Mouse (Mus musculus) B cell, adult (primary cell): ENCODE data around the gene Neu4. TPM values are rescaled to one million over a fixed set of nuclear protein-coding genes. Genes with fewer than 3 reads are reported as not detected.

Experiments used
- total RNA-seq: library from RNA; stranded (reverse); gene quantifications from 4 replicates; pipeline ENCODE4 v1.2.4, GENCODE M21; 2023; ENCODE audit not compliant: inconsistent age

The Neu4 gene
- not detected in 4 replicates for total RNA-seq

DNA sequence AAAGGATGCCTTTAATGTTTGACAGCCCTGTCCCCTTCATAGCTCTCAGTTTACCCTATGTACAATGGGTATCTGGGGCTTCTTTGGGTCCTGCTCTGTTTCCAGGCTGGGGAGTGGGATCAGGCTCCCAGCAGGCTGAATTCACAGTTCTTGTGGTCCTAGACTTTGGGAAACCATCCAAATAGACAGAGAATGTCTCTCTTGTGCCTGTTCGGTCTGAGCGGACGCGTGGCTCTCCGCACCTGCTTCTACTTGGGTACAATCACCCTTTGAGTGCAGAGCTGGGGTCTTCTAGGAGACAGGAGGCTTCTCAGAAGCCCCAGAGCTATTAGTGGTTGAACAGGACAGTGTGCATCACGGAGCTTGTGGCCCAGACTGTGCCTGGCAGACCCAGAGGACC is at the start of gene Neu4:
TSS of gene Neu4 (plus strand) at position 301 of the 400 bp plus-strand sequence.

GRCm38 (mm10) chr1:93990209-93990608 is 30.0 kb upstream of the Neu4 start, which contains the start of gene Gal3st2c:
TSS of gene Gal3st2c (plus strand) at chr1:93990509.

DNA sequence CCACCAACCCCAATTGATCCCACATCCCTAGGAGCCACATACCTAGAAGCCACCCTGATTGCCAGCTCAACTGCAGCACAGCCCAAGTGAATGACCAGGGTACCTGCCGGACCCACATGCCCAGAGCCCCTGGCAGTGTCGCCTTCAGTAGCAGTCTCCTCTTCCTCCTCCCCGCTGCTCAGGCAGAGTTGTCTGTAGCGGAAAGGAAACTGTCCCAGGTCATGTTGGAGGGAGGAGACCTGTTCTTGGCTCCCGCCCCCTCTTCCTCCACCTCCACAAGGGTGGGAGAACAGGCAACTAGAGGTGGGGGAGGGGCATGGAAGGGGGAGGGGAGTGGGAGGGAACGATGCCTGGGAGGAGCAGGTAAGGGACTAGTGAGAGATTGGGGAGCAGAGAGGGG is 32.1 kb downstream of the Neu4 start, which contains the start of gene Pdcd1:
TSS of gene Pdcd1 (minus strand) at position 181 of the 400 bp plus-strand sequence.

Other genes with a start within 250 kb of the Neu4 start
- gene Dtymk, start 218.5 kb upstream of the Neu4 start, total RNA-seq = 58.6 to 70.9 TPM (median 63.4 TPM) in 4 replicates
- 36.8 to 41.5 TPM (median 38.3 TPM) in 4 replicates for gene Ing5, start 216.5 kb upstream of the Neu4 start, total RNA-seq
- 37.4 to 48.8 TPM (median 40.8 TPM) in 4 replicates for gene D2hgdh, start 195.5 kb upstream of the Neu4 start, total RNA-seq
- 0.24 to 2.1 TPM in 2 of 4 replicates, not detected in the others for gene Gal3st2, start 159.1 kb upstream of the Neu4 start, total RNA-seq
- gene Gal3st2b, start 102.1 kb upstream of the Neu4 start, total RNA-seq = 0.67 to 1.6 TPM (median 0.99 TPM) in 3 of 4 replicates, not detected in the other
- 0.06 to 0.24 TPM (median 0.10 TPM) in 3 of 4 replicates, not detected in the other for gene Gal3st2c, start 29.9 kb upstream of the Neu4 start, total RNA-seq
- 0.36 TPM in 1 of 4 replicates, not detected in the others for gene Pdcd1, start 32.1 kb downstream of the Neu4 start, total RNA-seq